Mouse (Mus musculus): ENCODE data around the gene Borcs6. TPM values are rescaled to one million over a fixed set of nuclear protein-coding genes. Genes with fewer than 3 reads are reported as not detected.

Borcs6 gene
- polyA plus RNA-seq, 1 experiment = 16.0 TPM

- 7% methylated on average over 29 of the region's 29 CpGs for WGBS
- DNase-seq (ENCODE audit: low read depth, low spot score) = no peak
Measured at GRCm38 (mm10) chr11:69066163-69066861, 6.8 kb downstream of the Borcs6 start.

GRCm38 (mm10) chr11:69066956-69067355 lies 7.4 kb downstream of the Borcs6 start:
- no peak for DNase-seq (ENCODE audit: low read depth, low spot score)
- 4% methylated on average over 8 of the region's 8 CpGs for WGBS

GRCm38 (mm10) chr11:69067601-69068000 lies 8.1 kb downstream of the Borcs6 start:
- DNase-seq (ENCODE audit: low read depth, low spot score) = no peak
- WGBS = 13% methylated on average over 6 of the region's 6 CpGs

GRCm38 (mm10) chr11:69070093-69070492 lies 10.6 kb downstream of the Borcs6 start:
- DNase-seq (ENCODE audit: low read depth, low spot score) = no peak
- 1% methylated on average over 13 of the region's 13 CpGs for WGBS

GRCm38 (mm10) chr11:69070590-69071222 lies 11.2 kb downstream of the Borcs6 start, which contains the start of gene Tmem107:
Gene Tmem107, plus strand, starts transcription at chr11:69070806.
- no peak for DNase-seq (ENCODE audit: low read depth, low spot score)

GRCm38 (mm10) chr11:69071262-69071661 lies 11.7 kb downstream of the Borcs6 start:
- no peak for DNase-seq (ENCODE audit: low read depth, low spot score)
- WGBS = 12% methylated on average over 9 of the region's 9 CpGs

More at GRCm38 (mm10) chr11:69070590-69071222, 11.2 kb downstream of the Borcs6 start, which contains the start of gene Tmem107:
- under 1% methylated on average over 47 of the region's 47 CpGs for WGBS

GRCm38 (mm10) chr11:69072234-69072633 lies 12.7 kb downstream of the Borcs6 start:
- WGBS = 86% methylated on average over 11 of the region's 11 CpGs
- DNase-seq (ENCODE audit: low read depth, low spot score) = no peak

GRCm38 (mm10) chr11:69072666-69073064 lies 13.1 kb downstream of the Borcs6 start:
- 8% methylated on average over 9 of the region's 9 CpGs for WGBS

GRCm38 (mm10) chr11:69073065-69073888 lies 13.8 kb downstream of the Borcs6 start:
- under 1% methylated on average over 14 of the region's 14 CpGs for WGBS
- DNase-seq (ENCODE audit: low read depth, low spot score) = no peak

More at GRCm38 (mm10) chr11:69072666-69073064, 13.1 kb downstream of the Borcs6 start:
- DNase-seq (ENCODE audit: low read depth, low spot score) = no peak

- WGBS = 33% methylated on average over 6 of the region's 6 CpGs
Measured at GRCm38 (mm10) chr11:69073951-69074775, 14.6 kb downstream of the Borcs6 start.

GRCm38 (mm10) chr11:69074776-69075069 lies 15.2 kb downstream of the Borcs6 start:
- no peak for DNase-seq (ENCODE audit: low read depth, low spot score)
- 64% methylated on average over 2 of the region's 2 CpGs for WGBS

More at GRCm38 (mm10) chr11:69073951-69074775, 14.6 kb downstream of the Borcs6 start:
- no peak for DNase-seq (ENCODE audit: low read depth, low spot score)

- no peak for DNase-seq (ENCODE audit: low read depth, low spot score)
Measured at GRCm38 (mm10) chr11:69075764-69076479, 16.4 kb downstream of the Borcs6 start.

GRCm38 (mm10) chr11:69076572-69076971 lies 17.1 kb downstream of the Borcs6 start:
- 81% methylated on average over 5 of the region's 5 CpGs for WGBS
- no peak for DNase-seq (ENCODE audit: low read depth, low spot score)

More at GRCm38 (mm10) chr11:69075764-69076479, 16.4 kb downstream of the Borcs6 start:
- WGBS = 73% methylated on average over 9 of the region's 9 CpGs

- DNase-seq (ENCODE audit: low read depth, low spot score) = no peak
- WGBS = 75% methylated on average over 9 of the region's 9 CpGs
Measured at GRCm38 (mm10) chr11:69077316-69077715, 17.8 kb downstream of the Borcs6 start.

- DNase-seq (ENCODE audit: low read depth, low spot score) = no peak
- WGBS = 63% methylated on average over 6 of the region's 6 CpGs
Measured at GRCm38 (mm10) chr11:69078041-69078440, 18.5 kb downstream of the Borcs6 start.

- no peak for DNase-seq (ENCODE audit: low read depth, low spot score)
- WGBS = 54% methylated on average over 5 of the region's 5 CpGs
Measured at GRCm38 (mm10) chr11:69078805-69079438, 19.4 kb downstream of the Borcs6 start.

GRCm38 (mm10) chr11:69080102-69080854 lies 20.8 kb downstream of the Borcs6 start:
- WGBS = 47% methylated on average over 15 of the region's 15 CpGs
- DNase-seq (ENCODE audit: low read depth, low spot score) = no peak

GRCm38 (mm10) chr11:69080855-69081222 lies 21.3 kb downstream of the Borcs6 start:
- WGBS = 91% methylated on average over 8 of the region's 8 CpGs
- no peak for DNase-seq (ENCODE audit: low read depth, low spot score)

Data from large intestine, adult 2 months (tissue).